8 mouse cellular contexts compared by ENCODE assay signal in the genomic region with DNA sequence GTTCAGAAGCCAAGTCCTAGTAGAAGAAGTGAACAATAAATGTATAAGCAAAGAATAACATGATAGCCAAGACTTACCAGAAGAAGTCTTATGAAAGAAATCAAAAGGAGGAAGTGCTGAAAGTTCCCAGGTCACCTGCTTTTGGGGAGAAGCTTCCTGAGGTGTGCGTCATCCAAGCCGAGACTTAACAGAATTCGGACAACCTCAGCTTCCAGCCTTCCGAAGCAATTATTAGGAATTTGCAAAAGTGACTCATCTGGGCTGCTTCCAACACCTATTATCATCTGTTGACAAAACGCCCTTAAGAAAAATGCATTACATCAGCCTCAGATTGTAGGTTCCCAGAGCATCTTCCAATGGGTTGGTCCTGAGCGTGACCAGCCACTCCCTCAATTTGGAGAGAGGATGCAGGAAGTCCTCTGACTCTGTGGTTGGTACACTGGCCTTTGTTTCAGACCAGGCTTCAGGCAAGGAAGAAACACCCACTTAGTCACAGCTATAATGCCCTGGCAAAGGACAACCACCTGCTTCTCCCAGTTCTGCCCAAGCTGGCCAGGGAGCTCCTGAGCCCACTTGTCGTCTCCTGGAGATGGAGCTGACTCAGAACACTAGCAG. TPM values are rescaled to one million over a fixed set of nuclear protein-coding genes. Genes with fewer than 3 reads are reported as not detected.
DNase-seq lines count a peak whose midpoint lies in the region; ATAC-seq and TF ChIP-seq lines count a peak whose summit lies in the region.
"Had no signal": no experiment of that assay in that cellular context is flagged by ENCODE, and none has a peak within 500 bp of the region (broad histone marks: within the 10 kb centered on the region; RNA-seq: fewer than 3 reads in every experiment).

No protein-coding gene starts in this region.

- peaks cover 0 to 8% of the 10 kb centered on the region in 2 experiments; a peak in 2 of 4 replicates for H3K36me3 ChIP-seq in MEL (ENCODE audit: control insufficient read depth in 1 of 2, insufficient read depth in 2 of 2, low read length in 2 of 2)
- H3K36me3 ChIP-seq in heart, postnatal 0 days (replicated peaks; ENCODE audit: control insufficient read depth, insufficient read depth, low read length): no peaks in the 10 kb centered on the region
- no peaks in the 10 kb centered on the region for H3K36me3 ChIP-seq in hindbrain, postnatal 0 days (ENCODE audit: insufficient read depth, low read length)
- H3K36me3 ChIP-seq: embryonic facial prominence, embryonic 13.5 days had no signal

- peak; percentile 55 for DNase-seq in MEL (ENCODE audit: low read depth, low spot score)
- DNase-seq in heart, postnatal 0 days (ENCODE audit: low spot score): peak; percentile 78
- peak; percentile 82 for DNase-seq in lung, postnatal 10 days
- DNase-seq in embryo, embryonic 10 days (ENCODE audit: low spot score): no peak
- DNase-seq in thymus, postnatal 25 days: no peak
- no peak for DNase-seq in hindbrain, postnatal 0 days (ENCODE audit: low spot score)

- no peaks in the 10 kb centered on the region for H3K9me3 ChIP-seq in MEL (replicated peaks; ENCODE audit: insufficient read depth, low read length)
- H3K9me3 ChIP-seq in heart, postnatal 0 days (replicated peaks; ENCODE audit: control insufficient read depth, low read length): no peaks in the 10 kb centered on the region
- no peaks in the 10 kb centered on the region for H3K9me3 ChIP-seq in hindbrain, postnatal 0 days (ENCODE audit: low read length)
- H3K9me3 ChIP-seq: embryonic facial prominence, embryonic 13.5 days had no signal

- 7% methylated on average over 7 of the region's 7 CpGs for WGBS in bone marrow, adult 2 months
- WGBS in heart, postnatal 0 days: 16% methylated on average over 7 of the region's 7 CpGs
- WGBS in hindbrain, postnatal 0 days: 73% methylated on average over 7 of the region's 7 CpGs

- peak overlapping the region; percentile 49 for H3K4me2 ChIP-seq in heart, postnatal 0 days (ENCODE audit: low read depth, low read length)
- H3K4me2 ChIP-seq in hindbrain, postnatal 0 days (ENCODE audit: low read depth, low read length): no peak overlapping the region
- H3K4me2 ChIP-seq: embryonic facial prominence, embryonic 13.5 days had no signal

- no peaks in the 10 kb centered on the region for H3K79me2 ChIP-seq in MEL (ENCODE audit: control insufficient read depth, insufficient read depth, low read length, poor library complexity)

- TF ChIP-seq CTCF in MEL (IDR thresholded peaks at IDR 0.05 in 2 of 3, conservative IDR thresholded peaks at IDR 0.05 in 1 of 3; ENCODE audit: control insufficient read depth in 1 of 3, insufficient read depth in 1 of 3, low read depth in 2 of 3, low read length in 3 of 3, poor library complexity in 1 of 3, severe bottlenecking in 1 of 3): no peak
- no peak for TF ChIP-seq CTCF in bone marrow, adult 2 months (IDR thresholded peaks at IDR 0.05; ENCODE audit: control insufficient read depth, insufficient read depth, low read length)
- no peak for TF ChIP-seq CTCF in heart, postnatal 0 days (IDR thresholded peaks at IDR 0.05; ENCODE audit: low read depth)
- no peak for TF ChIP-seq CTCF in hindbrain, postnatal 0 days (IDR thresholded peaks at IDR 0.05; ENCODE audit: low read depth)

- no peak for TF ChIP-seq RAD21 in MEL (IDR thresholded peaks at IDR 0.05; ENCODE audit: low read depth, low read length)

- no peak overlapping the region for H3K27ac ChIP-seq in MEL (ENCODE audit: control insufficient read depth, low read depth, low read length)
- peak overlapping the region; percentile 35; the same call in 1 of the 2 replicates for H3K27ac ChIP-seq in bone marrow, adult 2 months (ENCODE audit: control insufficient read depth, insufficient read depth, low read depth, low read length, poor library complexity)
- H3K27ac ChIP-seq in heart, postnatal 0 days (ENCODE audit: low read depth): peak overlapping the region; percentile 98
- H3K27ac ChIP-seq in hindbrain, postnatal 0 days: no peak overlapping the region
- H3K27ac ChIP-seq: embryonic facial prominence, embryonic 13.5 days had no signal

- H3K4me3 ChIP-seq in MEL (ENCODE audit: control insufficient read depth in 1 of 2, insufficient read depth in 1 of 2, low read depth in 2 of 2, low read length in 2 of 2): peak overlapping the region; percentile 10 to 21; a peak in 1 of 4 replicates
- H3K4me3 ChIP-seq in bone marrow, adult 2 months (replicated peaks; ENCODE audit: control insufficient read depth, low read depth, low read length): no peak overlapping the region
- H3K4me3 ChIP-seq in heart, postnatal 0 days (ENCODE audit: low read depth, low read length): peak overlapping the region; percentile 17
- no peak overlapping the region for H3K4me3 ChIP-seq in hindbrain, postnatal 0 days (ENCODE audit: low read length)
- H3K4me3 ChIP-seq: embryonic facial prominence, embryonic 13.5 days had no signal

- H3K27me3 ChIP-seq in MEL (ENCODE audit: control insufficient read depth in 1 of 2, insufficient read depth in 2 of 2, low read length in 2 of 2): no peaks in the 10 kb centered on the region
- H3K27me3 ChIP-seq in heart, postnatal 0 days (ENCODE audit: control insufficient read depth, insufficient read depth, low read length): no peaks in the 10 kb centered on the region
- H3K27me3 ChIP-seq in hindbrain, postnatal 0 days (ENCODE audit: insufficient read depth, low read length): no peaks in the 10 kb centered on the region
- H3K27me3 ChIP-seq: embryonic facial prominence, embryonic 13.5 days had no signal

- peak overlapping the region; percentile 15; the same call in 1 of the 2 replicates for H3K9ac ChIP-seq in MEL (ENCODE audit: control insufficient read depth, low read depth, low read length, poor library complexity, severe bottlenecking)
- H3K9ac ChIP-seq in heart, postnatal 0 days (replicated peaks; ENCODE audit: low read depth, low read length): peak overlapping the region; percentile 55; the same call in 1 of the 2 replicates
- H3K9ac ChIP-seq in hindbrain, postnatal 0 days (replicated peaks; ENCODE audit: low read length): no peak overlapping the region
- H3K9ac ChIP-seq: embryonic facial prominence, embryonic 13.5 days had no signal

- ATAC-seq in heart, postnatal 0 days (ENCODE audit: insufficient read depth, low read depth): peak; percentile 73
- no peak for ATAC-seq in hindbrain, postnatal 0 days

- TF ChIP-seq POLR2A in MEL (IDR thresholded peaks at IDR 0.05; ENCODE audit: control insufficient read depth in 1 of 2, insufficient read depth in 1 of 2, low read depth in 1 of 2, low read length in 2 of 2, poor library complexity in 1 of 2): no peak
- TF ChIP-seq POLR2A in bone marrow, adult 2 months (IDR thresholded peaks at IDR 0.05; ENCODE audit: borderline replicate concordance, control insufficient read depth, low read depth, low read length): no peak

- no peak for TF ChIP-seq EP300 in MEL (IDR thresholded peaks at IDR 0.05; ENCODE audit: low read depth in 1 of 2, low read length in 2 of 2)
- TF ChIP-seq EP300 in heart, postnatal 0 days (IDR thresholded peaks at IDR 0.05; ENCODE audit: low read depth): no peak; the same call in 1 of the 2 replicates

- peaks cover 3 to 17% of the 10 kb centered on the region in 2 experiments; a peak in 3 of 4 replicates for H3K4me1 ChIP-seq in MEL (ENCODE audit: control insufficient read depth in 1 of 2, insufficient read depth in 2 of 2, low read length in 2 of 2)
- H3K4me1 ChIP-seq in bone marrow, adult 2 months (ENCODE audit: control insufficient read depth, insufficient read depth, low read length): peaks cover 4% of the 10 kb centered on the region
- H3K4me1 ChIP-seq in heart, postnatal 0 days (ENCODE audit: control insufficient read depth, insufficient read depth): peaks cover 18% of the 10 kb centered on the region
- 0 out of 2 replicates have a peak, but pooled peaks cover 5% of the 10 kb centered on the region for H3K4me1 ChIP-seq in hindbrain, postnatal 0 days (ENCODE audit: insufficient read depth, low read length)

TF ChIP-seq in MEL, 35 proteins besides CTCF, POLR2A, EP300 and RAD21:
- TF ChIP-seq MXI1 (IDR thresholded peaks at IDR 0.05; ENCODE audit: low read depth, low read length): 0 out of 2 replicates have a peak, but pooled peaks have one; percentile 6
- no peak for TF ChIP-seq NRF1 (IDR thresholded peaks at IDR 0.05; ENCODE audit: insufficient read depth, low read depth, low read length, poor library complexity, severe bottlenecking)
- TF ChIP-seq ETS1 (IDR thresholded peaks at IDR 0.05; ENCODE audit: low read depth, low read length): 0 out of 2 replicates have a peak, but pooled peaks have one; percentile 40
TF ChIP-seq in MEL: peak in this region for 2.

RNA-seq across cellular contexts. Expression of a gene that starts 15.8 kb away (rescaled TPM):
- total RNA-seq in MEL (2012; rRNA removed): 31.2 and 33.8 TPM in 2 replicates
- polyA plus RNA-seq in MEL (2012; ENCODE audit: insufficient read depth in 1 of 2, insufficient read length in 2 of 2, low read depth in 1 of 2, low replicate concordance in 2 of 2, missing spikeins in 1 of 2): 10 to 100 TPM in 1 of 2 experiments, not detected in 1; 36.2 TPM
- 7.2 and 14.8 TPM in 2 replicates for polyA plus RNA-seq in bone marrow, adult 2 months (2011; ENCODE audit: insufficient read depth, insufficient read length, low replicate concordance, missing spikeins)
- total RNA-seq in heart, postnatal 0 days (2014; rRNA removed; ENCODE audit: low replicate concordance): 83.5 and 87.1 TPM in 2 replicates
- 114 and 125 TPM in 2 replicates for polyA plus RNA-seq in heart, postnatal 0 days (2015; fragmentation: Nextera tagmentation; extraction: Ambion mirVana)
- 53.4 and 59.6 TPM in 2 replicates for total RNA-seq in hindbrain, postnatal 0 days (2014; rRNA removed)
- 104 TPM in 2 replicates for polyA plus RNA-seq in hindbrain, postnatal 0 days (2015; fragmentation: Nextera tagmentation; extraction: Ambion mirVana)

RNA-seq across cellular contexts. Expression of a gene that starts 23.8 kb away (rescaled TPM):
- not detected in 2 replicates for total RNA-seq in MEL (2012; rRNA removed)
- not detected for polyA plus RNA-seq in MEL (2012; ENCODE audit: insufficient read depth in 1 of 2, insufficient read length in 2 of 2, low read depth in 1 of 2, low replicate concordance in 2 of 2, missing spikeins in 1 of 2)
- polyA plus RNA-seq in bone marrow, adult 2 months (2011; ENCODE audit: insufficient read depth, insufficient read length, low replicate concordance, missing spikeins): 7.9 and 12.5 TPM in 2 replicates
- total RNA-seq in heart, postnatal 0 days (2014; rRNA removed; ENCODE audit: low replicate concordance): not detected in 2 replicates
- 0.51 and 0.75 TPM in 2 replicates for polyA plus RNA-seq in heart, postnatal 0 days (2015; fragmentation: Nextera tagmentation; extraction: Ambion mirVana)
- total RNA-seq in hindbrain, postnatal 0 days (2014; rRNA removed): 48.1 and 68.5 TPM in 2 replicates
- polyA plus RNA-seq in hindbrain, postnatal 0 days (2015; fragmentation: Nextera tagmentation; extraction: Ambion mirVana): 293 and 295 TPM in 2 replicates

Comparison
In these comparisons a context has a peak if more than half of its experiments do, and no peak if none do; other contexts are left out.
1. DNase-seq: peak in MEL (single experiment), heart, postnatal 0 days (single experiment) and lung, postnatal 10 days (single experiment); none in embryo, embryonic 10 days (single experiment), thymus, postnatal 25 days (single experiment) and hindbrain, postnatal 0 days (single experiment).
2. H3K27ac ChIP-seq: peak in bone marrow, adult 2 months (single experiment) and heart, postnatal 0 days (single experiment); none in MEL (single experiment) and hindbrain, postnatal 0 days (single experiment).
3. H3K4me3 ChIP-seq: peak in MEL (2 of 2) and heart, postnatal 0 days (single experiment); none in bone marrow, adult 2 months (single experiment) and hindbrain, postnatal 0 days (single experiment).
4. RNA of a gene that starts 23.8 kb away (polyA plus RNA-seq): 293 to 295 TPM in hindbrain, postnatal 0 days; 7.9 to 12.5 TPM in bone marrow, adult 2 months, 0.51 to 0.75 TPM in heart, postnatal 0 days and not detected in MEL; every median in the first group is over 10 times any median in the second.